Mouse (Mus musculus) limb, embryonic 13.5 days (tissue): ENCODE data around the gene Sbk1. TPM values are rescaled to one million over a fixed set of nuclear protein-coding genes. Genes with fewer than 3 reads are reported as not detected.

ENCODE experiments used
- ATAC-seq: fragments of 200-750 bp; cut with Nextera tagmentation; 2 replicates; pipeline ENCODE4 v1.8.0; 2017; ENCODE audit warnings: low read depth, moderate number of reproducible peaks, moderate TSS enrichment; ENCODE audit not compliant: low FRiP score
- H3K27ac ChIP-seq: fragments of 300-500 bp; sonication (generic); 2 replicates; pipeline ENCODE4 v1.5.1; 2015; ENCODE audit warnings: inconsistent platforms, mild to moderate bottlenecking, moderate library complexity
- H3K27me3 ChIP-seq: fragments of 300-500 bp; sonication (generic); 2 replicates; pipeline ENCODE4 v1.6.1; 2015; ENCODE audit warnings: mild to moderate bottlenecking, inconsistent platforms
- H3K36me3 ChIP-seq: fragments of 300-500 bp; sonication (generic); 2 replicates; pipeline ENCODE4 v1.6.1; 2015; ENCODE audit warnings: inconsistent platforms, mild to moderate bottlenecking, moderate library complexity
- H3K4me1 ChIP-seq: fragments of 300-500 bp; sonication (generic); 2 replicates; pipeline ENCODE4 v1.6.1; 2015; ENCODE audit warnings: inconsistent platforms
- H3K4me2 ChIP-seq: fragments of 300-500 bp; sonication (generic); replicated peaks from 2 replicates; pipeline ENCODE4 v1.6.1; 2015; ENCODE audit warnings: inconsistent platforms, mild to moderate bottlenecking, moderate library complexity
- H3K4me3 ChIP-seq: fragments of 300-500 bp; sonication (generic); 2 replicates; pipeline ENCODE4 v1.5.1; 2015; ENCODE audit warnings: moderate library complexity, mild to moderate bottlenecking, inconsistent platforms
- H3K9ac ChIP-seq: fragments of 300-500 bp; sonication (generic); 2 replicates; pipeline ENCODE4 v1.6.1; 2015; ENCODE audit warnings: mild to moderate bottlenecking, inconsistent platforms
- H3K9me3 ChIP-seq: fragments of 300-500 bp; sonication (generic); 2 replicates; pipeline ENCODE4 v1.6.1; 2016; ENCODE audit warnings: inconsistent platforms
- WGBS: fragments of 180-500 bp; shearing (Covaris S2); methylation state at CpG from one replicate; pipeline ENCODE4 v1.1.7; 2015; 5-methylcytosine and 5-hydroxymethylcytosine counted together
- polyA plus RNA-seq: library from polyadenylated mRNA; unstranded; fragments of >200 nt; fragmentation: Nextera tagmentation; extraction: Ambion mirVana; gene quantifications from 2 replicates; pipeline ENCODE4 v1.2.1, GENCODE M21; 2015

Sbk1 gene
- polyA plus RNA-seq, 1 experiment from 2014 or later = 58.2 TPM

DNA sequence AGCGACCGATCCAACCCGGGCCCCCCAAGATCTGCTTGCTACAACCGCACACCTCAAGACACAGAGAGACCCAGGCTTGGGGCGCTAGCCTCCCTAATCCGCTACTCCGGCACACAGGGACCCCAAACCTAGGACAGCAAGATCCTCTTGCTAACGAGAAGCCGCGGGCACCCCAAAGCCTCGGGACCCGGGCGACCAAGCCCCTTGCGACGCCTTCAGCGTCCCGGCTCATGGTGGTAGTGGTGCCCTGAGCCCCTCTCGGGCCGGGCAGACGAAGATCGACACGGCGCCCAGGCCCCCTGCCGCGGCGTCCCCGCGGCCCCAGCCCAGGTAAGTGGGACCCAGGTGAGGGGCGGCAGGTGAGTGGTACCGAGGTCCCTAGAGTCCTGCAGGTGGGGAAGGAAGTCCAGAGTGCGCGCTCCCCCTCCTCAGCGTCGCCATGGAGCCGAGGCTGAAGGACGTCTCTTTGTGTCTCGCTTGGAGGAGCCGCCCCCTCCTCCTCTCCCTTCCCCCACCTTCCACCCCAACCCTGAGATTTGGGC, 422 bp downstream of the Sbk1 start:
- 0% methylated on average over 35 of the region's 38 CpGs for WGBS
- Histone ChIP-seq H3K36me3 (peaks cover 25% of the 10 kb centered on the region), H3K4me1 (peaks cover 47% of the 10 kb centered on the region), H3K27ac (peak overlapping the region; percentile 95), H3K4me3 (peak overlapping the region; percentile 98), H3K4me2 (peak overlapping the region; percentile 92), H3K9ac (peak overlapping the region; percentile 99), H3K9me3 (no peaks in the 10 kb centered on the region), H3K27me3 (no peaks in the 10 kb centered on the region)
- peak; percentile 9 for ATAC-seq

DNA sequence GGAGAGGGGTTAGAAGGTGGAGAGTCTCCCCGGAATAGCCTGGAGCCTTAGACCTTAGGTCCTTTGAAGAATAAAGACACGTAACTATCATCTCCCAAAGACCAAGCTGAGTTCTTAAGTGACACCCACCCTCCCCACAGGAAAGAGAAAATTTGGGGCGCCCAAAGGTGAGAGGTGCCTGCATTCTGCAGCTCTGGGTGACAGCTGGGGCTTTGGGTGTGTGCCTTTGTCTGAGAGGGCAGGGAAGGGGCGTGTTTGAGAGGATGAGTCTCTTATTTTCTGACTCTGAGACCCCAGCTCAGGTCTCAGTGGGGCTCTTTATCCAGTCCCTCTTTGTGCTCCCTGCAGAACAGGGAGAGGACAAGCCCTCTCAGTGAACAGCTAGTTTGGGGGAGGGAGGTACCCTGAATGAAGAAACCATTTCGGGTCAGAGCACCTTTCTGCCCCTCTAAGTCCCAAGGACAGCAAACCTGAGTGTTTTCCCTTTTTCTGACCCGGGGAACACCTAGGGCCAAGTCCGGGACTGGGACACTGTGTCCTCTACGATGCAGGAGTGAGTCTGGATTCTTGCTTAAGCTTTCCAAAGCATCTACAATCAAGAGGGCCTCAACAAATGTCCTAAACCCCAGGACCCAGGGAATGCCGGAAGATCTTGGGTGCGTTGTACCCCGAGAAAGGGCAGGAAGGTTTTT, 1.1 kb downstream of the Sbk1 start:
- Histone ChIP-seq H3K9ac (peak overlapping the region; percentile 99), H3K4me3 (peak overlapping the region; percentile 98), H3K27me3 (no peaks in the 10 kb centered on the region), H3K36me3 (peaks cover 32% of the 10 kb centered on the region), H3K4me1 (peaks cover 50% of the 10 kb centered on the region), H3K9me3 (no peaks in the 10 kb centered on the region), H3K4me2 (peak overlapping the region; percentile 92), H3K27ac (peak overlapping the region; percentile 72; the same call in 1 of the 2 replicates)
- WGBS = 9% methylated on average over 11 of the region's 11 CpGs
- no peak for ATAC-seq

DNA sequence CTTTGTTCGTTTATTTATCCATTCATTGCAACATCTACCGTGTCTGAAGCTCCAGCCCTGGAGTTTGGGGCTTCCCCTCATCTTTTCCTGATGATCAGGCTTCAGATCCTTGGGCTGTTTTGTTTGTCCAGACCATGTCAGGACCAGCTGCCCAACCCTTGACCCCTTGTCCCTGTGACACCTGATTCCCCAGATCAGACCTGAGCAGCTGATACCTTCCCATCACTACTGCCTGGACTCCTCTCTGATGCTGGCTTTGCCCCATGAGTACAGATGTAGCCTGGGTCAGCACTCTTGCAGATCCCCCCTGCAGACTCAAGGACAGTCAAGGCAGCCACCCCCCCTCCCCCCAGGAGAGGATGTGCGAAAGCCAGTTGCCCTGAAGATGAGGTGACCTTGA, 1.7 kb downstream of the Sbk1 start:
- H3K9ac ChIP-seq = peak overlapping the region; percentile 99
- no peak for ATAC-seq
- no peak overlapping the region; the same call in 1 of the 2 replicates for H3K27ac ChIP-seq
- peaks cover 38% of the 10 kb centered on the region for H3K36me3 ChIP-seq
- peak overlapping the region; percentile 98 for H3K4me3 ChIP-seq
- H3K9me3 ChIP-seq = no peaks in the 10 kb centered on the region
- H3K4me2 ChIP-seq = peak overlapping the region; percentile 92
- H3K4me1 ChIP-seq = peaks cover 53% of the 10 kb centered on the region
- no peaks in the 10 kb centered on the region for H3K27me3 ChIP-seq
- 17% methylated on average over 3 of the region's 3 CpGs for WGBS

DNA sequence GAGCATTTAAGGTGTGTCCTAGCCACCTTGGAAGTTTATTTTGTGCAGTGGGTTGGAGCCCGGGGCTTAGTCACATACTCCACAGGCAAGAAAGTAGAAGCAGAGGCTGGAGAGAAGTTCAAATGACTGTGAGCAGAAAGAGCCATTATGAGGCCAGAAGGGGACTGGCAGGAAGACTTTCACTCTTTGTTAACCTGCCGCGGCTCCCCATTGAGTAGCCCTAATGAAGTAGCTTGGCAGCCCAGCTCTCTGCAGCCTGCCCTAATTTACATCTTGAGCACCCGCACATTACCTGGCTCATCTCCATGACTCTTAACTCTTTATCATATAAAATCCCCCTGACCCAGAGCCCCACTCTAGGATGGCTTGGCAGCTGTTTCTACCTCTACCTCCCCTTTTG, 2.2 kb downstream of the Sbk1 start:
- Histone ChIP-seq H3K4me1 (peaks cover 53% of the 10 kb centered on the region), H3K27ac (no peak overlapping the region), H3K27me3 (no peaks in the 10 kb centered on the region), H3K9ac (peak overlapping the region; percentile 99), H3K4me3 (peak overlapping the region; percentile 98), H3K4me2 (peak overlapping the region; percentile 92), H3K36me3 (peaks cover 43% of the 10 kb centered on the region), H3K9me3 (no peaks in the 10 kb centered on the region)
- ATAC-seq = no peak
- 17% methylated on average over 4 of the region's 4 CpGs for WGBS

DNA sequence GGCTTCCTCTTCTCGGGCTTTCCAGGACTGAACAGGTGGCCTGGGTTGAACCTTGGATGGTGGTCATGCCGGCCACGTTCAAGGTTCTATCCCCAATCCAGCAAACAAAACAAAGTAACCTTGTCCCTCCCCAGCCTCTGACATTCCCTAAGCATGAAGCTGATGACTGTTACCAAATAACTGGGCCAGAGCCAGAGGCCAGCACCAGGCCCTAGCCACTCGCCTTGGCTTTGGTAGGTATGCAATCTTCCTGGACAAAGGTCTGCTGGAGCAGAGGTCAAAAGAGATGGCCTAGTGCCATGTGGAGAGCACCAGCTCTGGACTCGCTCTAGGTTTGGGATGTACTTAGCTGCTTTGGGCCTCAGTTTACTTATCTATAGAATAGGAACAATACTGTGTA, 3.3 kb downstream of the Sbk1 start:
- ATAC-seq = no peak
- Histone ChIP-seq H3K27me3 (no peaks in the 10 kb centered on the region), H3K9me3 (no peaks in the 10 kb centered on the region), H3K4me2 (peak overlapping the region; percentile 92), H3K4me1 (peaks cover 53% of the 10 kb centered on the region), H3K36me3 (peaks cover 53% of the 10 kb centered on the region), H3K27ac (no peak overlapping the region), H3K4me3 (peak overlapping the region; percentile 98; the same call in 1 of the 2 replicates), H3K9ac (peak overlapping the region; percentile 99)
- 83% methylated on average over 5 of the region's 5 CpGs for WGBS

DNA sequence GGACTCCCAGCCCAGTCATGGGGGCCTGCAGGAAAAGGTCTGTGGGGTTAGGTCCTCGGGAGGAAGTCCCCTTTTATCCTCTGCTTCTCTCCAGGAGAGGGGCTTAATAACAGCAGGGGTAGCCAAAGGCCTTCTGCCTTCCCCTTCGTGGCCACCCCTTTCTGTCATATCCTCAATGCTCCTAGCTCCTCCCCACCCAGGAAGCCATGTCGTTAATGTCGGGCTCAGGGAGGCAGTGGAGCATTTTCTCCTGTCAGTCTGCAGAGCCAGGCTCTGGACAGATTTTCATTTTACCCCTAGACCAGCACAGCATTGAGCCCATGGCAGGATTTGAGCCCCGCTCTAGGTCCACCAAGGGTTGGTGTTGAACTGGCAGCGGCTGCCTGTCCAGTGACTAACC, 3.9 kb downstream of the Sbk1 start:
- H3K4me2 ChIP-seq = no peak overlapping the region
- peaks cover 49% of the 10 kb centered on the region for H3K4me1 ChIP-seq
- no peak overlapping the region for H3K4me3 ChIP-seq
- H3K36me3 ChIP-seq = peaks cover 59% of the 10 kb centered on the region
- H3K9me3 ChIP-seq = no peaks in the 10 kb centered on the region
- WGBS = 63% methylated on average over 6 of the region's 6 CpGs
- H3K27me3 ChIP-seq = no peaks in the 10 kb centered on the region
- peak overlapping the region; percentile 99; the same call in 1 of the 2 replicates for H3K9ac ChIP-seq
- no peak overlapping the region for H3K27ac ChIP-seq
- ATAC-seq = no peak

DNA sequence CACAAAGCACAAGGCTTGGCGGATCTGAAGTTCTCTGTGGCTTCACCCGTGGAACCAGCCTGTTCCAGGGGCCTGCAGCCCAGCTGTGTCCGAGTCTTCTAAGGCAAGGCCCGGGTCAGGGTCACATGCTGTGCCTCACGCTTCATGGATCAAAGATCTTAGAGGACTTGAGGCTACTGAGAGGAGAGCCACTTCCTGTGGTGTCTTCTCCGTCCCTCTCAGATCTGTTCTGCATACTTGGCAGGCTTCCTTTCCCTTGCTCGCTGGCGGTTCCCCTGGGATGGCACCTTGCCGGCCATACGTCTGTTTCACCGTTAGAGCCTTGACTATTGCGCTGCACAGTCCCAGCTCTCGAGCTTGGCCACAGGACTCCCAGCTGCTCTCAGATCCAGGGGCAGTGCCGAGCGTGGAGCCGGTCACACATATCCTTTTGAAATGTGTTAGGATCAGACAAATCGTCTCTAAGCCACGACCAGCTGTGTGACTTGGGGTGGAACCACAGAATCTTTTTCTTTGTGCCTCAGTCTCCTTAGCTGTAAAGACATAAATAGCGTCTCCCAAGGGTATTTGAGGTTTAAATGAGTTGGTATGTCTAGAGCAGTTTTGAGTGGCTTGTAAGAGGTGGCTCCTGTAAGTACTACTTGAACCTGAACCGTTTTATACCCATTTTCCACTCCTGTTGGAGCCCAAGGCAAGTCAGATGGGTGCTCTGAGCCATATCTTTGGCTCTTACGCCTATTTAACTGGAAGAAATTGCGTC, 5.3 kb downstream of the Sbk1 start:
- no peak overlapping the region for H3K4me3 ChIP-seq
- H3K9me3 ChIP-seq = no peaks in the 10 kb centered on the region
- H3K4me1 ChIP-seq = peaks cover 45% of the 10 kb centered on the region
- H3K4me2 ChIP-seq = no peak overlapping the region
- H3K36me3 ChIP-seq = peaks cover 73% of the 10 kb centered on the region
- H3K27ac ChIP-seq = no peak overlapping the region
- ATAC-seq = no peak
- H3K9ac ChIP-seq = 0 out of 2 replicates have a peak overlapping the region, but pooled peaks have one; percentile 4
- H3K27me3 ChIP-seq = no peaks in the 10 kb centered on the region
- WGBS = 77% methylated on average over 22 of the region's 22 CpGs

DNA sequence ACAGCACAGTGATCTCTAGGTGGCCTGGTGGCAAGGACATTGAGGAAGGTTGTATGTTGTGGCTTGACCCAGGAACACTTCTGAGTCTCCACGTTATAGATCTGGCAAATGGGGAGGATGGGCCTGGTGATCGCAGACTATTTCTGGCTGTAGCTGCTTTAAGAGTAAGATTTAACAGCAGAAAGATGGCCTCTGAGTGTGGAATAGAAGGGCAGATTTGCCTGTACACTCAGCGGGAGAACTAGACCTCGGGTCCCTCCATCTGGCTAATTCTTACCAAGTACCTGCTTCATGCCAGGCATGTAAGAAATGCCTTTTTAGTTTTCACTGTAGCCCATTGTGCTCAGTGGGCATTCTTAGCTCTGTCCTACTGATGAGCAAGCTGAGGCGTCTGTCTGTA, 6.4 kb downstream of the Sbk1 start:
- Histone ChIP-seq H3K4me2 (no peak overlapping the region), H3K4me1 (peaks cover 40% of the 10 kb centered on the region), H3K4me3 (no peak overlapping the region), H3K36me3 (peaks cover 79% of the 10 kb centered on the region), H3K9me3 (no peaks in the 10 kb centered on the region), H3K27me3 (no peaks in the 10 kb centered on the region), H3K27ac (no peak overlapping the region), H3K9ac (peak overlapping the region; percentile 45; the same call in 1 of the 2 replicates)
- 89% methylated on average over 5 of the region's 5 CpGs for WGBS
- no peak for ATAC-seq

DNA sequence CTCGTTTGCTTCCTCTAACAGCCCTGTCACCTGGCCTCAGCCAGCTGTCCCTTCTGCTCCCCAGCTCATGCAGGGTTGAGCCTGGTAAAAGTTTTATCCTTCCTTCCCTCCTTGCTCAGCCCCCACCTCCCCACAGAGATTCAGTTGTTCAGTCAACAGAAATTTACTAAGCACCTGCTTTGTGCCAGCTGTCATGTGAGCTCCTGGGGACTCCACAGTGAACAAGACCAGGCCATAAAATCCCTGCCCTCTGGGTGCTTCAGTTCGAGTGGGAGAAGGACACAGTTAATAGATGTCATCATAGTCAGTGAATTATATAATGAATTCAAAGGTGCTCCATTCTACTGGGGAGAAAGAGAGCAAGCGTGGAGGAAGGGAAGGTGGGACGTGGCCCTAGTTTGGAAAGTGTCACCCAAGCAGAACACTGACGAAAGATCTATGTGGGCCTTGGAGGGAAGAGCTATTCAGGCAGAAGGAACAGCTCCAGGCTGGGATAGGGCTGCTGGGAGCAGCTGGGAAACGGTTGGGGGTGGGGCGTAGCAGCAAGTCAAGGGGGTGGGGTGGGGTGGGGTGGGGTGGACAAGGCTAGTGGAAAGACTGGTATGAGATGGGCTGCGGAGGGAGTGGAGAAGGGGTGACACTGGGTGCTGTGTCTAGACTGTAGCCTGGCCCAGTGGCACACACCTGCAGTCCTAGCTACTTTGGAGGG, 7.5 kb downstream of the Sbk1 start:
- 80% methylated on average over 8 of the region's 8 CpGs for WGBS
- no peak overlapping the region for H3K9ac ChIP-seq
- ATAC-seq = no peak
- H3K27ac ChIP-seq = no peak overlapping the region
- peaks cover 85% of the 10 kb centered on the region for H3K36me3 ChIP-seq
- H3K4me2 ChIP-seq = no peak overlapping the region
- no peak overlapping the region for H3K4me3 ChIP-seq
- peaks cover 30% of the 10 kb centered on the region for H3K4me1 ChIP-seq
- H3K9me3 ChIP-seq = no peaks in the 10 kb centered on the region
- H3K27me3 ChIP-seq = no peaks in the 10 kb centered on the region

DNA sequence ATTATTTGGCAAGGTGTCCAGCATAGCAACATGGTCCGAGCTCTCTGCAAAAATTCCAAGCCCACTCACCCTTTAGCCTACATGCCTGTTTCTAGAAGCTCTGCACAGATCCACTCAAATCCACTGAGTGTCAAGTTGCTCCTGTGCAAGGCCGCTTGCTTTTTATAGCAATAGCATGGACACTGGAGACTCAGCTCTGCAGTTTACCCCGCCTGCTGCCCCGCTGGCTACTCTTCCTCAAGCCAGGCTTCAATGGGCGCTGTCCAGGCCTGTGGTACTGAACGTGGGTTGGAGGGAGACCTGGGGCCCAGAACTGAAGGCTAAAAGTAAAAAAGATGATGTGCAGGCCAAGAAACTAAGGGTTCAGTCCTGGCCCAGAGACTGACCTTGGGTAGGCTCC, 8.3 kb downstream of the Sbk1 start:
- 59% methylated on average over 6 of the region's 6 CpGs for WGBS
- H3K36me3 ChIP-seq = peaks cover 87% of the 10 kb centered on the region

DNA sequence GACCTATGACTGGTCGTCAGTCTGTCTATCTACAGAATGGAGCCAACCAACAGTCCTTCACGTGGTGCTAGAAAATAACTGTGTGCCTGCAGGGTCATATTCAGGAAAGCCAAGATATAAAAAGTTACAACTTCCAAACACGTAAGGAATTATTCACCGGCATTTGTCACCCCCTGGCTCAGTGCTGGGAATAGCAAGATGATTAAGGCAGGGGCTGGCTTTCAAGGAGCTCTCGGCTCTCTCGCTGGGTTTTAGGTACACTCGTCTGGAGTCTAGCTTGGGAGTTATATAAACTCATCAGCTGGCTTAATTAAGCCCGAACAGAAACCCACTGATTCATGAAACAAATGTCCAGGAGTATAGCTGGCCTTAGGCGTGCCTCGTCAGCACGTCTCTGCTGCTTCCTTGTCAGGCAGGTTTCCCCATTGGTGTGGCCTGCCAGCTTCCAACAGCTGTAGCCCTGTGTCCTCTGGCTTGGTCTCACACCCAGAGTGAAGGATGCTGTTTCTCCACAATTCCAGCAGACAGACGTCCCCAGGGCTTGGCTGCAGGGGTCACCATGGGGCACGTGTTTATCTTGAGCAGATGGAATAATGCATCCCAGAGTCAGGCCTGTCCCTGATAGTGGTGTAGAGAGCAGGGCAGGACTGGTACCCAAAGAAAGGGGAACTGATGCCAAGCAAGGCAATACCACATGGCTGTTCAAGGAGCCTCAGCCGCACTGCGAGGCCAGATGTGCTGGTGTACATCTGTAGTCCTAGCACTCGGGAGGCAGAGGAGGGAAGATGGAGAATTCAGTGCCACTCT, 9.7 kb downstream of the Sbk1 start:
- H3K4me1 ChIP-seq = peaks cover 19% of the 10 kb centered on the region
- no peak overlapping the region for H3K4me2 ChIP-seq
- H3K9ac ChIP-seq = no peak overlapping the region
- H3K4me3 ChIP-seq = no peak overlapping the region
- H3K27ac ChIP-seq = no peak overlapping the region
- no peaks in the 10 kb centered on the region for H3K9me3 ChIP-seq
- H3K36me3 ChIP-seq = peaks cover 87% of the 10 kb centered on the region
- WGBS = 76% methylated on average over 16 of the region's 16 CpGs
- ATAC-seq = no peak
- H3K27me3 ChIP-seq = no peaks in the 10 kb centered on the region

More for the DNA sequence above, 8.3 kb downstream of the Sbk1 start:
- Histone ChIP-seq H3K4me3 (no peak overlapping the region), H3K27ac (no peak overlapping the region), H3K27me3 (no peaks in the 10 kb centered on the region), H3K9me3 (no peaks in the 10 kb centered on the region), H3K4me2 (no peak overlapping the region), H3K4me1 (peaks cover 29% of the 10 kb centered on the region), H3K9ac (no peak overlapping the region)
- ATAC-seq = no peak
